Mouse (Mus musculus) cerebellum, adult 9-11 months (tissue): ENCODE data around the gene Kdm1b.

ENCODE experiments used
- DNase-seq: peaks from one replicate; pipeline ENCODE4 v3.0.0; 2022

The Kdm1b gene

GRCm38 (mm10) chr13:47043030-47043680, at the start of gene Kdm1b:
Gene Kdm1b (plus strand): TSS chr13:47043499.
- DNase-seq: peak; percentile 98

- no peak for DNase-seq
Observed at GRCm38 (mm10) chr13:46997355-46997754, 45.9 kb upstream of the Kdm1b start.

GRCm38 (mm10) chr13:46999498-46999897, 43.8 kb upstream of the Kdm1b start:
- DNase-seq: no peak

GRCm38 (mm10) chr13:47001590-47001989, 41.7 kb upstream of the Kdm1b start:
- DNase-seq: no peak

GRCm38 (mm10) chr13:47013740-47014139, 29.6 kb upstream of the Kdm1b start:
- peak; percentile 40 for DNase-seq

GRCm38 (mm10) chr13:47014334-47015194, 28.7 kb upstream of the Kdm1b start, which contains the start of gene Nhlrc1:
Gene Nhlrc1 (minus strand): TSS chr13:47014850.
- peak; percentile 86 for DNase-seq

GRCm38 (mm10) chr13:47015195-47015501, 28.2 kb upstream of the Kdm1b start:
- no peak for DNase-seq

- DNase-seq: peak; percentile 50
Observed at GRCm38 (mm10) chr13:47017259-47017658, 26.0 kb upstream of the Kdm1b start.

GRCm38 (mm10) chr13:47019774-47020173, 23.5 kb upstream of the Kdm1b start:
- no peak for DNase-seq

- no peak for DNase-seq
Observed at GRCm38 (mm10) chr13:47020798-47021197, 22.5 kb upstream of the Kdm1b start.

GRCm38 (mm10) chr13:47030376-47031107, 12.8 kb upstream of the Kdm1b start:
- no peak for DNase-seq

GRCm38 (mm10) chr13:47033602-47034001, 9.7 kb upstream of the Kdm1b start:
- no peak for DNase-seq

- no peak for DNase-seq
Observed at GRCm38 (mm10) chr13:47037946-47038345, 5.4 kb upstream of the Kdm1b start.

GRCm38 (mm10) chr13:47040061-47040460, 3.2 kb upstream of the Kdm1b start:
- no peak for DNase-seq

- peak; percentile 26 for DNase-seq
Observed at GRCm38 (mm10) chr13:47042024-47042633, 1.2 kb upstream of the Kdm1b start.

- no peak for DNase-seq
Observed at GRCm38 (mm10) chr13:47043833-47044616, 726 bp downstream of the Kdm1b start.

GRCm38 (mm10) chr13:47044617-47044947, 1.3 kb downstream of the Kdm1b start, which contains the start of gene Tpmt:
Gene Tpmt (minus strand): TSS chr13:47044737.
- no peak for DNase-seq

- DNase-seq: no peak
Observed at GRCm38 (mm10) chr13:47047996-47048395, 4.7 kb downstream of the Kdm1b start.

- DNase-seq: no peak
Observed at GRCm38 (mm10) chr13:47050009-47050408, 6.7 kb downstream of the Kdm1b start.

GRCm38 (mm10) chr13:47053971-47054370, 10.7 kb downstream of the Kdm1b start:
- no peak for DNase-seq

- DNase-seq: no peak
Observed at GRCm38 (mm10) chr13:47056126-47056525, 12.8 kb downstream of the Kdm1b start.

- DNase-seq: no peak
Observed at GRCm38 (mm10) chr13:47056781-47057180, 13.5 kb downstream of the Kdm1b start.
